Mouse (Mus musculus) adrenal gland, postnatal 10 days (tissue): ENCODE measurements around the gene Fbxo44. TPM values are rescaled to one million over a fixed set of nuclear protein-coding genes. Genes with fewer than 3 reads are reported as not detected.
A peak's percentile ranks its signal among the peaks of the same experiment; 100 is the strongest.

Source experiments
- DNase-seq: peaks from one replicate; pipeline ENCODE4 v3.0.0; 2021; ENCODE audit warnings: mixed read lengths
- total RNA-seq, 2 experiments: library from RNA; stranded (reverse); gene quantifications; 2 replicates each; pipeline ENCODE4 v1.2.3; 2021

The Fbxo44 gene
- total RNA-seq, 2 experiments from 2014 or later, result 7.1 to 7.2 TPM

DNA sequence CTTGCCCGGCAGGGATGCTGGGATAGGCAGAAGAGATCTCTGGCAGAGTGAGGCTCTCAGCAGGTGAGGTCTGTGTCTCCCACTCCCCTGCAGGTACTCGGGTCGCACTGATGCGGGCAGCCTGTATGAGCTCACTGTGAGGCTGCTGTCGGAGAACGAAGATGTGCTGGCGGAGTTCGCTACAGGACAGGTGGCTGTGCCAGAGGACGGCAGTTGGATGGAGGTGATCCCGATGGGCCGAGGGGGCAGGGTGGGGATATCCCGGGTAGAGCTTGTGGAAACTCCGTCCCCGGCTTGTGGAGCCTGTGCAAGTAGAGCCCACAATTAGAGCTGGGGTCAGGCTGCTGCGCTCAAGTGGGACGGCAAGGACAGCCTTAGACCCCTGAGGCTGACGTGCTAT, 5.3 kb upstream of the Fbxo44 start:
- DNase-seq, result no peak

DNA sequence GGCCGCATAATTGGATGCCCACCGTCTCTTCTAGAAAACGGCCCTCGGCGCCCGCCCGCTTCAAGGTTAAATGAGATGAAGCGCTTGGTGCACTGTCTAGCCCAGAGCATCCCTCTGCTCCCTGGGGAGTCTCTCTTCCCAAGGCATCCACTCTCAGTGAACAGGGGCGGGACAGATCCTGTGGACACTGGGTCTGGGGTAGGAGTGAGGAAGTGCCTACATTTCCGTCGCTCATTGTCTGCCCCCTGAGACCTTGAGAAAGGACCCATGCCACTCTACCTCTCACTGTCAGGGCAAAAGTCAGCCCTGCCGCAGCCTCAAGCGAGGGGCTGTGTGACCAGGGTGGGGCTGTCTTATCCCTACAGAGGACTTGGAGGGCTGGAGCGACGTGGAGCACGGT, 4.2 kb upstream of the Fbxo44 start:
- DNase-seq, result no peak

DNA sequence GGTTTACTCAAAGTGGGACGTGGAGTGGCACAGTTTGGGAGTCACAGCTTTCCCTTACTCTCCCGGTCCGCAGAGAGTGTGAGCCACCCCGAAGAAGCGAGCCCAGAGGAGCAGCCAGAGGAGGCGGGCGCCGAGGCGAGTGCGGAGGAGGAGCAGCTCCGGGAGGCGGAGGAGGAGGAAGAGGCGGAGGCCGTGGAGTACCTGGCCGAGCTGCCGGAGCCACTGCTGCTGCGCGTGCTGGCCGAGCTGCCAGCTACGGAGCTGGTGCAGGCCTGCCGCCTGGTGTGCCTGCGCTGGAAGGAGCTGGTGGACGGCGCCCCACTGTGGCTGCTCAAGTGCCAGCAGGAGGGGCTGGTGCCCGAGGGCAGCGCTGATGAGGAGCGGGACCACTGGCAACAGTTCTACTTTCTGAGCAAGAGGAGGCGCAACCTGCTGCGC, 3.7 kb upstream of the Fbxo44 start:
- DNase-seq, result peak; percentile 84

DNA sequence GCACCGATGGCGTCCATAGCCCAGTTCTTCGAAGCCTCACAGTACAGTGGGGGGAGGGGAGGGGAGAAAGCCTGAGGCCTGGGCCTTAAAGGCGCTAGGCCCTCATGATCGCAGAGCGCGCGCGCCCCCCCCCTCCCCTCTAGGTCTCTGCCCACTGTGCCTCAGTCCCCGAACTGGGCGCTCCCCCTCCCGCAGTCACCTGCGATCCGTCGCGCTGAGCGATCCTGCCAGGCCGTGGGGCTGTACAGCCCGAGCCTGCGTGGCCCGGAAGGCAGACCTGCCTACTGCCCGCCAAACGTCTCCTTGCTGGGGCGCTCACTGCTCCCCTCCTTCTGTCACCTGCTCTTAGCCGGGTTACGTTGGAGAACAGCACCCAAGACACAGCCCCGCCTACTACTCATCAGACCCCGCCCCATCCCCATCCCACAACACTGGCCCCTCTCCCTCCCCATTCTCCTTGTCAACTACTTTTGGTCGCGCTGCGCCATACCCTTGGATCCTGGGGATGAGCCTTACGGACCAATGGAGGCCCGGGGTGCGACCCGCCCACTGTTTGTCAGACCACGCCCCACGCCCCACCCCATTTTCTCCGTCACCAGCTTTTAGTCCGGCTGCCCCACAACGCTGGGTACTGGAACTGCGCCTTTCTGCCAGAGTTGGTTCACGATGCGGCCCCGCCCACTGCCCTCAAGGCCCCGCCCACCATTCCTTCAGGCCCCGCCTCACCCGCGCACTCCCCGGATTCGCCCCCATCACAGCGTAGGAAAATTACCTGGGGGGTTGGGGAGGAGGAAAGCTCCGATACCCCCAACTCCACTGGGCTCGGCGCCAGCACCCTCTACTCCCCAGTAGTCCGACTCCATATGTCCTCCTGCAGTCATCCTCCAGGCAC, 492 bp downstream of the Fbxo44 start:
- DNase-seq, result peak; percentile 96

DNA sequence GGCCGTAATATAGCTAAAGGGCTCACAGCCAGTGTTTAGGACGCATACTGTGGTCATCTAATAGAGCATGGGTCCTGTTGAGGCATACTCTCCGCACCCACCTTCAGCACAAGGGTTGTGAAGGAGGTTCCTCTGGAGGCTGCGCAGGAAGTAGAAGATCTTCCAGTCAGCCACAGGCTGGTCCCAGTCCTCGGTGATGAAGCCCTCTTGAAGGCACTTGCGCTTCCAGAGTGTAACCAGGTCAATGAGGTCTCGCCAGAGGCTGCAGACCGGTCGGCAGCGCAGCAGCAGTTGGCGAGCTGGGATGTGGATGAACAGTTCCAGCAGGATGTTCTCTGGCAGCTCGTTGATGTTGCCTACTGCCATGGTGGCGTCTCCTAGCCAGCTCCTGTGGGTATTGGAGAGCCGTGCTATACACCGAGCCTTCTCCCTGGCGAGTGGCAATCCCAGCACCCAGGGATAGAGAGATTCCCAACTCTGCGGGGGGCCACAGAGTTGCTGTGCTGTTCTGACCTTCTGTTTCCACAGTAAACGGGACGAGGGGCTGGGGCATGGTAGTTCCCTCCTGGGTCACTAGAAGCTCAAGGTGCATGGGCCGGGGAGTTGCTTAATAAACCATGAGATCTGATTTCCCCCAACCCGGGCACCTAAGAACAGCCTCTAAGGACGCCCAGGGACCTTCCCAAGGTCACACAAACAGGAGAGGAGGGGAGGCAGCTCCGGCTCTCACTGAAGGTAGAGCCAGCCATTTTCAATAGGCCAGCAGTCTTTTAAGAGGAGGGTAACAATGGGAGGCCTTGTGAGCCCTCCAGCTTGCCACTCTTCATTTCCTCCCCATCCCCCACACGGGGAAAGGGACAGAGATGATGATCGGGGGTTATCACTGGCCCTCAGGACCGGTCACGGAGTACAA, 1.6 kb downstream of the Fbxo44 start:
- DNase-seq, result no peak

DNA sequence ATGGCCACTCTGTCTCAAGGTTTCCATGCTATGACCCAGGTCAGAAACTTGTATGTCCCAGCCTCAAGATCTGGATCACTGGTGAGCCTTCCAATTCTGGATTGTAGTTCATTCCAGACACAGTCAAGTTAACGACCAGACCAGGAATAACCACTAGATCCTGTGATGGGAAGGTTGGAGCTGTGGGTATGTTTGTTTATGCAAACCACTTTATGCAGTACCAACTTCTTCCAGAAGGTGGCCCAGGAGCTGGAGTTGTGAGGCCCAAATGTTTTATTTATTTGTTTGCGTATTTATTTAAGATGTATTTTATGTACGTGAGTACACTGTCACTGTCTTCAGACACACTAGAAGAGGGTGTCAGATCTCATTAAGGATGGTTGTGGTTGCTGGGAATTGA, 5.3 kb downstream of the Fbxo44 start:
- peak; percentile 59 for DNase-seq

DNA sequence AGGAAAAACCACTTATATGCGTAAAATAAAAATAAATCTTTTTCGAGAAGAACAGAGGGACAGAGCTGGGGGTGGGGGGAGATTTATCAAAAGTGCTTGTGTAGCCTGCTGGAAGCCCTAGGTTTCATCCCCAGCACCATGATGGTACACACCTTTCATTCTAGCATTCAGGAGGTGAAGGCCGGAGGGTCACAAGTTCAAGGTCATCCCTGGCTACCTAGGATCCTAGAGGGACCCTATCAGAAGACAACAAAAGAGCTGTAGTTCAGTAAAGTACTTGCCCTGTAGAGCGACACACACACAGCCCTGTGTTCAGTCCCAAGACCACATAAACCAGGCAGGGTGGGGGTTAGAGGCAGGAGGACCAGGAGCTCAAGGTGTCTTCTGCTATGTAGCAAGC, 6.3 kb downstream of the Fbxo44 start:
- no peak for DNase-seq

DNA sequence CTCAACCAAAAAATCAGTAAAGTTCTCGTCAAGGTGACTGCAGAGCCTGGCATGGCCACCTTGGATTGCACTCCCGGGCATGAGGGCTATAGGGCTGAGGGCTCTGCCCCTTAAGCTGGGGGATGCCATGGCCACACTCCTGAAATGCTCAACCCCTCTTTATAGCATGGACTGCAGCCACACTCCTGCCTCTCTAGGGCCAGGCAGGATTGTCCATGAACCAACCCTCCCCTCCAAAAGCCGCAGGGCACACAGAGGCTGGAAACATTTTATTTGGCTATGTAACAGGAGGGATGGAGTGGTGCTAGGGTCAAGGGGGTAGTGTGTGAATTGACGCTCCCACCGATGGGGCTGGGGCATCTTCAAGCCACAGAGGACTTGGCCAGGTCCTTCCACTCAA, 7.7 kb downstream of the Fbxo44 start:
- DNase-seq, result no peak

DNA sequence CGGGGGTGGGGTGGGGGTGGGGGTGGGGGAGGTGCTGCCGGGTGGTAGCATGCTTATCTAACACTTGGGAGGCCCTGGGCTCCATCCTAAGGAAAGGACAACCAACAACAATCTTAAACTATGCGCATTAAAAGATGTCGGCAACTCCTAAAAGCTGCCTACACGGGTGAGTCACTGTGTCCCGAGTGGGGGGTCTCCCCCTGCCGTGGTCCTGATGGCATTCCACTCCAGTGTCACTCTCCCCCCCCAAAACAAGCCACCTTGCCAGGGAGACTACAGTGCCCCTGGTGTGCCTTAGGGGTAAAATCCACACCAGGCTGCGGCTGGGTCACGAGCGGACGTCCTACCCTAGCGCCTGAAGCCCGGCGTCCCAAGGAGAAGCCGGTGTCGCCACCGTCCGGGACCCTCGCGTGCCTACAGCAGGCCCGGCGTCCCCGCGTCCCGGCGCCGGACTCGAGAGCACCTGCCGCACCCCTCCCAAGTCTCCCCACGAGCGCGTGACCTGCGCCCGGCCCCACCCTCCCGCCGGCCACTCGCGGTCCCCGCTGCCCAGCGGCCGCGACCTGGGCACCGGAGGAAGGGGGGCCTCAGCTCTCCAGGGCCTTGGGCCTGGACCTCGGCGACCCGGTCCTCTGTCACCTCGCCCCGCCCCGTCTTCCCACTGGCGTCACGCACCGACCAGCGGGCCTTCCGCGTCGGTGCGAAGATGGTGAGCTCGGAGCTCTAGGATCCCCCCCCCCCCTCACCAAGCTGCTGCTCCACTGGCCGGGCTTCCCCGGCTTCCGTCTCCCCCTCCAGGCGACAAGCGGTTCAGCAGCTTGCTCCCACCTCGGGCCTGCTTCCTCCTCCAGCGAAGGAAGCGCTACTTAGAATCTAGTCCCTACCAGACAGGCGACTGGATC, 8.8 kb downstream of the Fbxo44 start, which contains the start of gene Fbxo6:
TSS of gene Fbxo6 (minus strand) at position 874 of the 902 bp plus-strand sequence.
- peak; percentile 90 for DNase-seq

DNA sequence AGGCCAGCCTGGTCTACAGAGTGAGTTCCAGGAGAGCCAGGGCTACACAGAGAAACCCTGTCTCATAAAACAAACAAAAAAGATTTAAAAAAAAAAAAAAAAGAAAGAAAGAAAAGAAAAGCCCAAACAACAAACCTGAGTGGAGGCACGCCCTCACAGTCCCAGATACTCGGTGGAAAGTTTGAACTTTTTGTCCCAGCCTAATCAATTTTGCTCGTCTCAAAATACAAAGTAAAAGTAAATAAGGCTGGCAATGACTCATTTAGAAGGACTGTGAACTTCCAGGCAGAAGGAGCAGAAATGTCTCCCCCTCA, 9.4 kb downstream of the Fbxo44 start:
- no peak for DNase-seq

DNA sequence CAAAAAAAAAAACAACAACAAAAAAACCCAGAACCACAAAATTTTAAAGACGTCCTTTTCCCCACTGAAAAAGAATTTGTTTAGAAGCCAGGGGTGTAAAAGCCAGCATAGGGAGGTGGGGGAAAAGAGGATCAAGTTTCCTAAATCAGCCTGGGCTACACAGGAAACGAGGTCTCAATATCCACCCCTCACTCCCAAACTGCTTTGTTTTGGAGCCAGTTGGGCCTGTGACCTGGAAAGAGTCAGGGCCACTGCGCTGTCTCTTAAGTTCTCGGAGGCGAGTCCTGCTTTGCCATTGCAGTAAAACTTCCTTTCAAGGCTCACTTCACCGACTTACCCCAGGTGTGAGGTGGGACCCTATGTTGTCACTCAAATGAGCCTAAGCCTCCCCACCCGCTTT, 10.0 kb downstream of the Fbxo44 start:
- DNase-seq, result no peak

DNA sequence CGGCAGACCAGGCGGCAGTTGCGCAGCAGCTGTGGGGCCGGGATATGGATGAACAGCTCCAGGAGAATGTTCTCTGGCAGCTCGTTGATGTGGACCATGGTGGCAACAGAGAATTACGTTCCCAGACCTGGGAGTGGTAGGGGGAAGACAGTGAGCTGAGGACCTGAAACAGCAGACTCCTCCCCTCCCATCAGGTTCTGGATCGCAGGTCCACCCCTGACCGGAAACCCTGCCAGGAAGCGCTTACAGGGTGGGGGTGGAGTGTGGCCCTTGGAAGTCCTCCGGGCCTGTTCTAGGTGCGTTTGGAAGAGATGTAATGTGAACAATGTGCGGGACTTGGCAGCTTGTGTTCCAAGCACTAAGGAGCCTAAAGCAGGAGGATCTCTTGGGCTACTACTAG, 10.7 kb downstream of the Fbxo44 start:
- no peak for DNase-seq

DNA sequence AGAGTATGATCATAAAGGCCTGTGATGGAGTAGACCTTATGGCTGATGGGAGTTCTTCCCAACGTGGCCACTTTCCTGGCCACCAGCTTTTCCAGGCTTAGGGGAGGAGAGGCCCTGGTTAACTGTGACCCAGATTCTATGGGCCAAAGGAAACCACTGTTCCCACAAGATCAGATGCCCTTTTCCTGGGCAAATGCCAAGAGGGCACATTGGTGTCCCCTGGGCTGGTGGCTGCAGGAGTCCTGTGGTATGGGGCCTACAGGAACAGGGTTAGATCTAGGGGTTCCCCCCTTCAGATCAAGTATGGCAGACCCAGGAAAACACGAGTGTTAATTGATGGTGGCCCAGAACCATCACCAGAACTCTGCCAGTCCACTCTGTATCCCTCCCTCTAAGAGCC, 12.6 kb downstream of the Fbxo44 start:
- no peak for DNase-seq

DNA sequence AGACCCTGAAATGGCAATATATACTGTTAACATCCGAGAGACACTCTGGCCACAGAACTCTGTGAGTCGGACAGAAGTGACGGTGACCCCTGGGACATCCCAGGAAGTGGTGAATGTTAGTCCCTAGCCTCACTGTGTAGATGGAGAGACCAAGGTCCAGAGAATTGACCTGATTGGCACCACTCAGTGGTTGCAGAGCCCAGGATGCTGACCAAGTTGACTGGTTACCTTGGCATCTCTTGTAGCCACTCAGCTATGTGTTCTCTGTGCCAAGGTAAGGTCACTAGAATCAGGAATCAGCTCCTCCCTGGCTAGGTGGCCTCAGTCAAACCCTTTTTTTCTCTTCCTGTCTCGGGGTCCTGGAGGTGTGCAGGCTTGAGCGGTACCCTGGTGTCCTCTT, 16.6 kb downstream of the Fbxo44 start:
- no peak for DNase-seq

DNA sequence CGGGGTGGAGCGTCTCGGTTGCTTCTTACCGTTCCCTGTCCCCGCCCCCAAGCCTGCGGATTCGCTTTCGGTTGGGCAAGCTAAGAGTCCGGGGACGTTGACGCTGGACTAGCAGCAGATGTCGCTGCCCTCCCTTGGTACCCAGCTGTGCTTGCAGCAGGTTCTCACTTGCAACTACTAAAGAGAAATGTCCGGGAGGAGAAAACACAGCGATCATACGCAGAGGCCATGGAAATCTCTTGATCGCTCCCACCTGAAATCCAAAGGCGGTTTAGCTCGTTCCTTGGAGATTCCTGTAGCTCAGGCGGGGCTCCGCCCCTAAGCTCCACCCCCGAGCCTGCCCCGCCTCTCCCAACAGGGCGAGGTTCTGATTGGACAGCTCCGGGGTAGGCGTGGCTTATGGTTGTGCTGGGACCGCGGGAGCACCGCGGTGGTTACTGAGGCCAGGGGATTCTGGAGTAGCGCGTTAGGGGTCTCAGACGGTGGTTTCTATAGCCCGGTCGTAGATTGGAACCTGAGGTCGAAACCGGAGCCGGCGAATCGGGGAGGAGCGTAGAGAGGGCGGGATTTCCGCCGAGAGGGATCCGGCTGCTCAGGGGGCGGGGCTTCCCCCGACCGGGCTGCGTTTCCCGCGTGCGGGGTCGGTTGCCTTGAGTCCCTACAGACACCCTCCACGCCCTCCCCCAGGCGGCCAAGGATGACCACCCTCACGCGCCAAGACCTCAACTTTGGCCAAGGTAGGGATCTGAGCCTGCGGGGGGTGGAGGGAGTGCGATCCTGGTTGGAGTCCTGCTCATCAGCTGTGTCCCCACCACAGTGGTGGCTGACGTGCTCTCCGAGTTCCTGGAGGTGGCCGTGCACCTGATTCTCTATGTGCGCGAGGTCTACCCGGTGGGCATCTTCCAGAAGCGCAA, 19.9 kb downstream of the Fbxo44 start:
- peak; percentile 91 for DNase-seq

DNA sequence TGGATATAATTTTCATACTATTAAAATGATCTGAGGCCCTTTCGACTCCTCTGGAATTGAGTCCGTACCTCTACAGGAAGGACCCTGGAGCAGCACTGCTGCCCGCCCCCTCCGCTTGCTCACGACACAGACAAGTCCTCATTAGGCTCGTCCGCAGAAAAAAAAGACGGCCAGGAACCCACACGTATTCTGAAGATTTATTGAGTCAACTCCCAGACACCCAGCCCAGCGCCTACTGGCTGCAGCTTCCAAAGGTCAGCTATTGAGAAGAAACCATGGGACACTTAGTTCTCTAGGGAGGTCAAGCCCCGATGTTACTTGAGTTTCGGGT, 20.6 kb downstream of the Fbxo44 start:
- no peak for DNase-seq

DNA sequence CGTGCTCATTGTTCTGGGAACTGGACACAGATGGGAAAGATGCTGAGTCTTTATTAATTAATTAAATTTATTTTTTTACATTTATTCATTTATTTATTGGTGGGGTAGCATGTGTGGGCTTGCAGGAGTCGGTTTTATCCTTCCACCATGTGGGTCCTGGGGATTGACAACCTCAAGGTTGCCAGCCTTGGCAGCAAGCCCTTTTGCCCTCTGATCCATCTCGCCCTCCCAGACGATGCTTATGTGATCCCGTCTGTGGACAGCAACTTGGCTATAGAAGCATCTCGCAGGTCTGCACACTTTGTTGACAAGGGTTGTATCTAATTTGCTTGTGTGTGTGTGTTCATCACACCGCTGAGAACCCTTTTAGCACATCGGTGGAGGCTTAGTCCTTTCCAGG, 22.8 kb downstream of the Fbxo44 start:
- no peak for DNase-seq

DNA sequence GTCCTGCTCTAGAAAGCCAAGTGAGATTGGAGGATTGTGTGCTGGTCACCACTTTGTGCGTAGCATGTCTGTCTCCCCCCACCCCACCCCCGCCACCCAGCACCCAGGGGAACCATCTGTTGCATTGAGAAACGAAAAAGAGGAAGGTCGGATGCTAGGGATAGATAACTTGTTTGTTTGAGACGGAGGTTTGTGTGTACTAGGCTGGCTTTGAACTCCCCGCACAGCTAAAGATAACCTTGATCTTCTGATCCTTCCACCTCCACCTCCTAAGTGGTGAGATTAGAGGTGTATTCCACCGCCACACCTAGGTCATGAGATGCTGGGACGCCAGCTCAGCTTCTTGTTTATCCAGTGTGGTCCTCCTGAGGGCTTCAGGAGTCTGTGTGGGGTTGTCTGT, 25.3 kb downstream of the Fbxo44 start:
- DNase-seq, result no peak

DNA sequence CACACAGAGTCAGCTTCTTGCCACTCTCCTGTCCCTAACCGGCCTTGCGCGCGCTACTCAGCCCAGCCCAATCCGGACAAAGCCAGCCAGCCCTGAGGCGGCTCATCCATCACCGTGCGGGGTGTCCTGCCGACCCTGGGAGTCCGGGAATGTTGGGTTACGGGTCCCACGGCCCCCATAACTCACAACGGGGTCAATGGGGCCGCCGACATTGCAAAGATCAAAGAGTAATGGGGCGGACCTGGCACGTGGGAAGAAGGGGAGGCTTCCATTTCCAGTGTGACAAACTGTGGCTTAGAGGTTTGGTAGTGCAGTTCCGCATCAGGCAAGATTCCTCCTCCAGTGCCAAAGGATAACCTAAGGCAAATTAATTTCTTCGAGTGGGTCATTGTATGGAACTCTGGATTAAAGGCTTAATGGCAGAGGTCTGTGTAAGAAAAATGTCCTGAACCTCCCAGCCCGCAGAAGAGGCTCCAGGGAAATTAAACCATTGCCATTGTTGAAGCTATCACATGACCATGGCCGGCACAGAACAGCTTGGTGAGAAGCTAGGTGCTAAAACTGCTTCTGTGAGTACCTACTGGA, 28.7 kb downstream of the Fbxo44 start:
- DNase-seq, result peak; percentile 34

DNA sequence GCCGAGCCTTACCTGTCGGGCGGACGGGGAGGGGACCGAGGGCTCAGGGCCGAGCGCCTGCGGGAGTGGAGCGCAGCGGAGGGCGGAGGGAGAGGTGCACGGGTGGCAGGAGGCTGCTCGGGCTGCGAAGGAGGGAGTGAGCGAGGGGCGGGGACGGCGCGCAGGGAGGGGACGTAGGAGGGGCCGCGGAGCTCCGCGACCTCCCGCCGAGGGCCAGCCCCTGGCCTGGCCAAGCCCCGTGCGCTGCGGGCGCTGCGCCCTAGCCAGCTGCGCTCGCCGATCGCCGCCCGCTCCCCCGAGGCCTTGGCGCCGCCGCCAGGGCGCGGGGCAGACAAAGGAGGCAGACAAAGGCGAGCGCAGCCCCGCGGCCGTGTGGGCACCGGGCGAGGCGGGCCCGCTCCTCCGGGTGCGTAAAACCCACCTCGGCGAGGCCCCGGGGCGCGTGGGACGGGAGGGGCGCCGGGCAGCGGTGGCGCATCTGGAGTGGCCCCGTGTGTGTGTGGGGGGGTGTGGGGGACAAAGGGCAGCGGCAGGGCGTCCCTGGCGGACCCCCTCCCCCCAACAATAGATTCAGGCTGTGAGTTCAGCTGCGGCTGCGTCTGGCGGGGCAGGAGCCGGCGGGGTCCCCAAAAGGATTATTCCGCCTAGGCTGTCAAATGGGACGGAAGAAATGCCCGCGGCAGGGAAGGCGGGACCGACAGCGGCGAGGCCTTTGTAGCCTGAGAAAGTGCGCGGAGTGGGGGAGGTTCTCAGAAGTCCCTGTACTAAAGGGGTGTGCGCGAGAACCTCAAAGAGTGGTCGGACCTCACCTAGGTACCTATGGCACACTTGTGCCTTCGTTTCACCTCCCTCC, 29.5 kb downstream of the Fbxo44 start, which contains the start of gene Draxin:
TSS of gene Draxin (minus strand) at position 138 of the 853 bp plus-strand sequence.
- peak; percentile 74 for DNase-seq
